Mouse (Mus musculus) left cerebral cortex, adult 9 months (tissue): ENCODE measurements at regions not wholly inside any gene's neighbourhood (a gene's known extent, or its start where the extent isn't known, plus 50 kb on each side); places are given as distances from the start of the nearest gene placed in this dataset.

Experiments used
- DNase-seq, 2 experiments: peaks; one replicate each; pipeline ENCODE4 v3.0.0; 2022; ENCODE audit warnings: low spot score in 2 of 2

DNA sequence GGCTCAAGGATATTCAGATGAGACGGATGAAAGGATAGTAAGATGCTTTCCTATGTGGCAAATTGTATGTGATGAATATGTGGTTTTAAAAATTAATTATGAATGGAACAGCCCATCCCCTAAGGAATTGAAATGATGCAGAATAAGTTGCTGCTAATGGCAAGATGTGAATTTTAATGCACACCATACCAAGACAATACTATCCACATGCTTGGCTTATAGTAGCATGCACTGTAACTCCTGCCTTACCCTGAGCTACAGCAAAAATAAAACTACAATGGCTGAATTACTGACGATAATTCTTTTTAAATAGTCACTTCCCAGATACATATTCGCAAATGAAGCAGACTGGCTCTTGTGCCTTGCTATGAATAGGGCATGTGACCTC lies 699.4 kb downstream of the 1700064H15Rik start:
- DNase-seq = no peak

DNA sequence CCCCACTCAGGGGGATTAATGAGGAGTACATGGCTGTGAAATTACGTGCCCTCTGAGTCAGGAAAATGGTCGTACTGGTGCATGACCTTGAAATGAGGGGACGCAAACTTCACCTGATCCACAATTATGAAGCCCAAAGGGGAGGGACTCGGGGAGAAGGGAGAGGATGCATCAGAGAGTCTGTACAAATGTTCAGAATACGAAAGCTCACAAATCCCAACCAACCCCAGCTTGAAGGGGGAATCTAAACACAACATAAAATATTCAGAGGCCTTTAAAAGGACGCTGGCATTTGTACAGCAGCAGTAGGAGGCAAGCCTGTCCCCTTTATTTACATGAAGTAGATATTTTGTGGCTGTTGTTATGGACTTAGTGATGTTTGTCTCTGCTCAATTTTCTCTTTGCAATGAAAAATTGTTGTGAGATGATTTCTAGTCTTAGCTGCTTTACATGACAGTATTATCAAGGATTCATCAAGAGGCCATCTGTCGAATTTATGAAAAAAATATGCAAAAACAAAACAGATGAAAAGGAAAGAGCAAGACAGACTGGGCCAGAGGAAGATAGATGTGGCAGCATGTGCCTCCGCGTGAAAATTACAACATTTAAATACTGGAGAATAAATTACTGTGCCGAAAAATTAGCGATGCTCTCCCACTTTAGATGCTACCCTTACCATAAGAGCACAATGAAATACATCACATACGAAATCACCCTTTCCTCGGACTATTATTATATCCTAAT lies 695.3 kb downstream of the 1700064H15Rik start:
- DNase-seq = no peak

DNA sequence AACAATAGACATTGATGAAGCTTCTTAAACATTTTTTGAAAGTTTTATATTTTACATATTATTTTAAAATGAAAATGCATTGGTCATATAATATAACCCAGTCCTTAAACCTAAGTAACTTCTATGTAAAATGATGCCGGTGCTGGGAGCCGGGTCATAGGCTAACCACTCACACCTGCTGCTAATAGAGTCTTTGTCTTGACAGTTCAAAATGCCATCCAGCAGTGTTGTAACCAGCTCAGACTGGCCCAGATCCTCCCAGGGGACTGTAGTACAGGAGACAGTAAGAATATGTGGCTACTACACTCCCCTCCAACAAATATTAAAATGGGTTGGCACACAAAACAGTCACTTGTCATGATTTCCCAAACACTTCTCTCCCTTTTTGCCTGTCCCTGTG lies 693.6 kb downstream of the 1700064H15Rik start:
- DNase-seq = no peak

DNA sequence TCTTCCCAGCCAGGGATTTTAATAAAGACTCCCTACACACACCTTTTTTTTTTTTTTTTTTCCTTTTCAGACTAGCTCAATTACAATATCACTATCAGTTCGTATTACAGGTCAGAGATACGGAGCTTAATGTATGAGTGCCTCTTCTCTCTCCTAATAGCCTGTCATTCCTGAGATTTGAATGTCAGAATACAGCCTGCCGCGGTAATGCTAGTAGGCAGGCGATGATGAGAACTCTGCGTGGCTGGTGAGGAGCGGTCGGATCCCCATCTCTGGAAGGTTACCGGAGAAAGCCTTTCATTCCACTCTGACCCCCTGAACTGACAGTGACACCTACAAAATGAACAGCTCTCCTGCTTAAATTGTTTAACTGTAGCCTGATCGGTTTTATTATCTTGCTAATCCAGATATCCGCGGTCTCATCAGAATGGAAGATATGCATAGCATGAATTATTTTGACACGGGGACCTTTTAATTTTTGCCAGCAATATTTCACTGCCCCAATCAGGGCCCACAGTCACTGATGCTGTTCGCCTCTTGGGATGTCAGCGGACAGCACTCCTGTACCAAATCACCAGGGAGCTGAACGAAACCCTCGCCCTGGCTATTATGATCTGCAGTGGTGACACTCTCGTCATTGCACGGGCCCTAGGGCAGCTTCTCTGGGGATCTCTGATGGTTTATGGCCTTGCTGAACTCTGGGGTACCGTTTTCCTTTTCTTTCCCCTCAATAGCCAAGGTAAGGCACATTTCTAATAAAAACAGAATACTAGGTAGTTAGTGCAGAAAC lies 690.9 kb downstream of the 1700064H15Rik start:
- no peak for DNase-seq

DNA sequence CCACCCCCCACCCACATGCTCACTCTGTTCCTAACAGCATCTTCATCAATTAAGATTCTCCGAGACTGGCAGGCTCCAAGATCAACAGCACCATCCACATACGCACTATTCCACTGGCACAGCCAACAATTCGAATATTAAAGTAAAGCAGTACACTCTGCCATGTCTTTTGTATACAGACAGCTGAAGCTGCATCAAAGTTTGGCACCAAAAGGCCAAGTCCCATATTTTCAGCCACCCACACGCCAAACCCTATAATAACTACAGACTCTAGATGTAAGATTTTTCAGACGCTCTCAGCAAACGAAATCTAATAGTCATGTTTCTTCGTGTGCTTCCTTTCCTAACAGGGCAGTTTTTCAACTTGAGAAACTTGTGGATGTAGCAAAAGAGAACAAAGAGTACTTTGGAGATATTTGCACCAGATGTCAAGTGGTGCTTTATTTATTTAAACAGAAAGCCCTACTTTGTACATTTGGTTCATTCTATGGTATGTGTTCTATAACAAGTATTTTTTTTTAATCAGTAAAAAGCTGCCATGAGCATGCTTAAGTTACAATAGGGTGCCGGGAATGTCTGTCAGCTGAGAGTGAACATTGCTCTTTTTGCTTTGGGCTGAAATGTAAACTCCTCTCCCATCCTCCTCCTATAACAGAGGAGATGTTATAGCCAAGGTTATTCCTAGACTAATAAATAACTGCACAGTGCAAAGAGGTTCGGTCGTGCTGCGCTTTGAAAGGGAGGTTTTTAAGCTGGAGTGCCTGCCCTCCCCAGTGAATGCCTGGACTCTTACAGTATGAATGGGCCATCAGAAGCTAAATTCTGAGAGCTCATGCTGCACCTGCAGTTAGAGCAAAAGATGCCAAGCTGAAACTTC lies 686.9 kb downstream of the 1700064H15Rik start:
- DNase-seq = peak; percentile 8 to 52

DNA sequence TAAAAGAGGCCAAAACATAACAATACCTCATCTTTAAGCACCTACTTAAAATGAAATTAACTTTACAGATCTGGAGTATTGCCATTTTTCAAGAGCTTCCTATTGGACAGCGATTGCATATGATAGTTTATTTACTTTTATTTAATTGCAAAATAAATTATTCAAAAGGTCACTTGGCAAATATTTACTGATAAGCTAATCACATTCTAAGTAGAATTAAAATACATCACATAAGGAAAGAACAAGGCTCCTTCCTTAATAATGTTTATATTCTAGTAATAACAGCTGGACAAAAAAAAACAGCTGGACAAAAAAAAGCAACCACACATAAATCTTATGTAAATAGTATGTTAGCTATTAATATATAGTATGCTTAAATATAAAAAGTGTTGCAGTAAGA lies 668.1 kb downstream of the 1700064H15Rik start:
- no peak for DNase-seq

DNA sequence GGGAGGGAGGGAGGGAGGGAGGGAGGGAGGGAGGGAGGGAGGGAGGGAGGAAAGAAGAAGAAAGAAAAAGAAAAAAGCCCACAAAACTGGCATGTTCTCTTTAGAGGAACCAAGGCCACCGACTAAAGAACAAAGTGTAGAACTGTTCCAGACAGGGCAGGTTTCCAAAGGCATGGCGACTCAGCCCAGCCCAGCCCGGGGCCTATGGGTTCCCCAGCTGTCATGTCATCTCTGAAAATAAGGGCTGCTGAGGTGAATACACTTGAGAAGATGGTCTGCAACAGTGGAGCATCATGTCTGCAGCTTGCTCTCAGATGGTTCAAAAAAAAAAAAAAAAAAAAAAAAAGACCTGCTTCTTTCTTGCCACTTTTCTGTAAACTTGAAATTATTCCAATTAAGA lies 639.8 kb downstream of the 1700064H15Rik start:
- DNase-seq = no peak

DNA sequence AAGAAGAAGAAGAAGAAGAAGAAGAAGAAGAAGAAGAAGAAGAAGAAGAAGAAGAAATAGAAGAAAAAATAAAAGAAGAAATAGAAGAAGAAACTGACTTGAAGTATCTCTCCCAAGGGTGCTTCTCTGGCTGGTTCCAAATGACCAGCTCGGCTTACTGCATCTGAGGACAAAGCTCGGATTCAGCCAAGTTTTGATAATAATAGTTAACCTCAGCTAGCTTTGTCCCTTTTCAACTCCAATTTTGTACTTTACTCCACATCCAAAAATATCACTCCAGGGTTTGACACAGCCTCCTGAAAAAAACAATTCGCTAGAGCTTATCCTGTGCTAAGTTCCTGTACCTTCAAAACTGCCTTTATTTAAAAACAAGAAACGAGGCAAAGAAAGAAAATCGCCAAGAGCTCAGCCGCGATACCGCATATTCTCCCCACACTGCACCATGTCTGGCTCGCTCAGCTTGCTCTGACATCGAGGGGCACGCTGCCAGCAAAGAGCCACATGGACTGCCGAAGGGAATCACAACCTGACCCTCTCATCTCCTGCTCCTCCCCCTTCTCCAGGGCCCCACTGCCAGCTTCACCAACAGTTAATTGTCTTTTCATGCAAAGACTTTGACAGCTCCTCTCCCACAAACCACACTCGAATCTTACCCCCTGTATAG lies 638.8 kb downstream of the 1700064H15Rik start:
- no peak for DNase-seq

DNA sequence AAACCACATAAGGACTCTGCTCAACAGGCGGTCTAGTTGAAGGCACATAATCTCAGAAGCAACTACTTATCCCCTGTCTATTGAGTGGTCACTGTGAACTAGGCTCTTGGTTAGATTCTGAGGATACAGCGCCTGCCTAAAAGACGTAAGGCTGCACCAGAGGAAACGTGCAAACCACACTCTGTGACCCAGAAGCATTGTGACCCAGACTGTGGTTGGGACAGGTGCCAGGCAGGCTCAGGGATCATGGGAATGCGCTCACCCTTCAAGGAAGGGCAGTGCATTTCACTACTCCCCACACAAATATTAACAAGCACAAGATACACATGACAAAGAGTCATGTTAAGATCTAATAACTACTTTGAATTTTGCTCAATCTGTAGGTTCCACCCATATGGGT lies 628.3 kb downstream of the 1700064H15Rik start:
- no peak for DNase-seq

DNA sequence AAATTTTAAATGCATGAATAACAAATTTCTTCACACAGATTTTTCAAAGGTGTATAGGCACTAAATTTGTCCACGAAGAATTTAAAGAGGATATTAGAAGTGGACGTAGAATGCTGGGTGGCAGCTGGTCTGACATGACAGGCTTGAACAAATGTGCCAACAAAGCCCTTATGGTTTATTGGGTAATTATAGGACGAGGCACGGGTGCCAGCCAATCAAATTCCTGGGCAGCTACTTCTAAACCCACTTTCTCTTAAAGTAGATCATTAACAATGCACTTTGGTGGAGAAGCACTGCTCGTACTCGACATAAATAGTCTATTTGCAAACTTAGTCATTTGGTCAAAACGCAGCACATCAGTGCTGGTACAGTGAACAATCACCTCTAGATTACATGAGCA lies 626.4 kb downstream of the 1700064H15Rik start:
- DNase-seq = no peak

DNA sequence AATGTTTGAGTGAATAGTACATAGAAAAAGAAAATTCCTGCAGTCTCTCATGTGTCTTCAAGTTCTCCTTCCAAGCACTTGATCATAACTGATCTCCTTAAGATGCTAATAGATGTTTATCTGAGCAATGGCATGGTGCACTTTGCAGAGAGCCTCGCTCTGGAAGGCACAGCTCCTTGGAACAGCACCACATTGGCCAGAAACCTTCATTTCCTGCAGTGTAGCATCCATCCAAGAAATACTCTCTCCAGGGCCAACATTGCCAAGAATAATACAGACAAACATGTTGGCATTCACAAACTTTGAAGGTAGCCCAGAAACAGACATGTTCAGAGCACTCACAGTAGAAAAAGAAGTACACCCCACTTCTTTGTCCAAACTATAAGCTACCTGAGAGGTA lies 623.7 kb downstream of the 1700064H15Rik start:
- no peak for DNase-seq

DNA sequence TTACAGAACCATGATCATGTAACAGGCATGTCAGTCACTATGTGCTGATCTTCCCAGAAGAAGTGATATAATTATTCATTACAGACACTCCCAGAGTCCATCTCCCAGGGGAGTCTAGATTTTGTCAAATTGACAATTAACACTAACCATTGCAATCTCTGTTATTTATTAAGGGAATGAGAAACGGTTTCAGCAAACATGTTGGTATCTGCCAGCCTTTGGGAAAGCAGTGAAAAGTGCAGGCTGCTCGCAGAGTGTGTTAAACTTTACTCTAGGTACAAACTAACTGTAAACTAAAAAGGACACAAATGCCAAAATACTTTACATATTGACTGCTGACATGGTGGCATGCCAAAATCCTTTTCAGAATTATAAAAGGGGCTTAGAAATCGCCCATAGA lies 583.9 kb downstream of the 1700064H15Rik start:
- no peak for DNase-seq

DNA sequence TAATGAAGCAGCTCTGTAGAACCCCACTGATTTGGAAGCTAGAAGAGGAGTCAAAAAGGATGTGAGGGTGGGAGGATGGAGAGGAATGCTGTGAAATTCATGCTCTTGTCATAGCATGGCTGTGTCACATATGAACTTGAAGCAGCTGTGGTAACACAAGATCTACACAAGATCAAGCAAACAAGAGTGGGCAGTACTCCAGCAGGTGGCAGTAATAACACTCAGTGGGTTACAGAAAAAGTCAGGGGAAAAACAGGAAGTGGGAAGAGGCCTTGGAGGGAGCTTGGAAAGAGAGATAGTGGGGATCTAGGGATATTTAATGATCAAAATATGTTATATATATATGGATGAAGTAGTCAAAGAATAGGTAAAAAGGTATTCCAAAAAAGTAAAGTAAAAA lies 582.5 kb downstream of the 1700064H15Rik start:
- no peak for DNase-seq

DNA sequence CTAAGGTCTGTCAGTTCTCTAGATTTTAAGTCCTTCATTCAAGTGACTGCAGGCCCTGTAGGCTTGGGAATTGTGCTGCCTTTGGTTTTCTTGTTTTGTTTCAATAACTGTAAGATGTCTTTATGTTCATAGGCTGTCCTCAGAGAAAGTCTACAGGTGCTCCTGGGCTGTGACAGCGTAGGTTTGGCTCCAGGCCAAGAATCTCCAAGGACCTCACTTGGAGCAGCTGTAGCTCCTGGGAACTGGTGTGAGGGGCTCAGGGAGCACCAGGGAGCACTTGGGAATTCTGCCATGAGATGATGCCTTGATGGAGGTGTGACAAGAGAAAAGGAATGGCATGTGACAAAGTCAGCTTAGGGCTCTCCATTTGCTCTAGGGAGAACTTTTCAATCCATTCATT lies 581.9 kb downstream of the 1700064H15Rik start:
- no peak for DNase-seq

DNA sequence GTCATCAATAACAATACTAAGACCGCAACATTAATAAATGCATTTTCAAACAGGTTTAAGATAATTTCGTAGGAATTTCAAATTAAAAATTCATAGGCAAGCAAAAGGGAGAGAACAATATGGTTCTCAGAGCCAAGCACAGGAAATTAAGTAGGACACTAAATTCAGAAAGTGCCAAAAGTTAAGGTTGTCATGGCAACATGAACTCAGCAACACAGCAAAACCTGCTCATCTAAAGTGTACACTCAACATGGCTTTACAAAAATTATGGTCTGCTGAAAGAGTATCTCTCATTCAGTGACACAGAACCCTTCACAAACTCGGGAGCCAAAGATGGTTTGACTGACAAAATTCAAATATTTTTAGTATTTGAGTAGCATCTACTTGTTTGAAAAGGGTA lies 572.5 kb downstream of the 1700064H15Rik start:
- DNase-seq = no peak

DNA sequence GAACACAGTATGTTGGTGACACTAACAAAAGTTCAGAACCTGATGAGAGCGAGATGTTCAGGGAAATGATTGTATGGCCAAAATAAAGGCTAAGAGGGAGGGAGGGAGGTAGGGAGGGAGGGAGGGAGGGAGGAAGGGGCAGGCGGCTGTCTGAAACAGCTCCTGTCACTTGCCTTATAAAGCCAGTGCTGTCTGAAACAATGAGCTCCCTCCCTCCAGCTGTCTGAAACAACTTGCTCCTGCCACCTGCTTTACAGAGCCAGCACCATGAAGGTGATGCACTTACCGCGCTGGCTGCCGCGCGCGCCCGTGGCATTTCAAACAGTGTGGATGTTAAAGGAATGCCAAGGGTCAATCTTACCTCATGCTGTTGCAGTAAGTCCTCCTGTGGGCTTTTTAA lies 571.9 kb downstream of the 1700064H15Rik start:
- DNase-seq = no peak

DNA sequence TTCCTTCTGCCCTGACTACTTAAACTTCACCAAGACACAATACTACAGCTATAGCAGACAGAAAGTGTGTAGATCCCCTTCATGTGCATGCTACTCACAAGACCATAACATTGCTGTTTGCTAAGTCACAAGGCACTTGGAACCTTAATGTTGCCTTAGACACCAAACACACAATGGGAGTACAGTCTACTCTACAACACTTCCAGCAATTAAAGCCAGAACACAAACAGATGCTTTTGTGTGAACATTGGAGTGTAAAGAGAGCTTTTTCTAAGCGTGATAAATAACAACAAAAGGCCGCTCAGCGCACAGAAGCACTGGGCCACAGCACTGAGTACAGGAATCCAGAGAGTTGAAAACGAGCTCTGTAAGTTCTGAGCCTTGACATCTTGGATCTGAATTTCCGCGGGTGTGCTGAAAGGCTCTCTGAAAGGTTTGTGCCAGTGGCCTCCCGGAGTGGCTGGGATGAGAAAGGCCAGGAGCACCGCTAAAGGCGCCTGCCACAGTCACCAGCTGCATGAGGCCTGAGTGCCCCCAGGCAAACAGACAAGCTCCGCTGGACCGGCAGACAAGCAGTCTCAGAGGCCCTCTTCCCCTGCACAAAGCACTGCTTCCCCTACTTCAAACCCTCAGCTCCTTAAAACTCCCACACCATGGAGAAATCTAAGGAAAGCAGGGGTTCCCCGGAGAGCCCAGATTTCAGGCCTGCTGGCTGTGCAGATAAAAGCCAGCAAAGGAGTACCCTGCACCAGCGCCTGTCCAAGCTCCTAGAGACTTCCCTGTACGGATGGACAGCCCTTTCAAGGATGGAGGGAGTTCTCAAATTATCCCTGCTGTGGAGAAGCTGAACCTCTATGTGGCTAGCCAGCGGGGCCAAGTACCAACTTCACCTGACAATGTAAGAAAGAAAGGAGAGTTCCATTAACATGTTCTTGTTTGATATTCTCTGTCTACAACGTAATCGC lies 568.3 kb downstream of the 1700064H15Rik start:
- DNase-seq = no peak

DNA sequence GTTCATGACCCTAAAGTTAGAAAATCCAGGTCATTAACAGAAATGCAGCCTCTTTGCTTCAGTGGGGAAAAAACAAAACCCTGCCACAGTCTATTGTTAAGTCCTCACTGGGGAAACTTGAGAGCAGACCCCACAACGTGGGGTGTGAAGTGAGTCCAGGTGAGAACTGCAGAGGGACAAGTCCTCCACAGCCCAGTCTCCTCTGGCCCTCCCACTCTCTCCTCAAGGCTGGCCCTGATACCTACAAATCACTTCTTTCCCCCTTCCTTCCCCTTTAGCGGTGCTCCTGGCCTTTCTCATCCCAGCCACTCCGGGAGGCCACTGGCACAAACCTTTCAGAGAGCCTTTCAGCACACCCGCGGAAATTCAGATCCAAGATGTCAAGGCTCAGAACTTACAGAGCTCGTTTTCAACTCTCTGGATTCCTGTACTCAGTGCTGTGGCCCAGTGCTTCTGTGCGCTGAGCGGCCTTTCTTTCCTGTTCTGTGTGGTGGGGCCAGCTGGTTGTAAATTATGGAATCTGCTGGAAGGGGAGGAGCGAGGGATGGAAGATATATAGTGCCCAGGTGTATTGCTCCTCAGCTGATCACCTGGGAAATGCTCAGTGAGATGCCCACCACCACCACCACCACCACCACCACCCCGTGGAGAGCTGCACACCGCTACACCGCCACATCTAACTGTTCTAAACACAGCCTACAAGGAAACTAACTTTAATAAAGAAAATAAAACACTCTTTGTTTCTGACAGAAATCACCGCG lies 566.8 kb downstream of the 1700064H15Rik start:
- no peak for DNase-seq

DNA sequence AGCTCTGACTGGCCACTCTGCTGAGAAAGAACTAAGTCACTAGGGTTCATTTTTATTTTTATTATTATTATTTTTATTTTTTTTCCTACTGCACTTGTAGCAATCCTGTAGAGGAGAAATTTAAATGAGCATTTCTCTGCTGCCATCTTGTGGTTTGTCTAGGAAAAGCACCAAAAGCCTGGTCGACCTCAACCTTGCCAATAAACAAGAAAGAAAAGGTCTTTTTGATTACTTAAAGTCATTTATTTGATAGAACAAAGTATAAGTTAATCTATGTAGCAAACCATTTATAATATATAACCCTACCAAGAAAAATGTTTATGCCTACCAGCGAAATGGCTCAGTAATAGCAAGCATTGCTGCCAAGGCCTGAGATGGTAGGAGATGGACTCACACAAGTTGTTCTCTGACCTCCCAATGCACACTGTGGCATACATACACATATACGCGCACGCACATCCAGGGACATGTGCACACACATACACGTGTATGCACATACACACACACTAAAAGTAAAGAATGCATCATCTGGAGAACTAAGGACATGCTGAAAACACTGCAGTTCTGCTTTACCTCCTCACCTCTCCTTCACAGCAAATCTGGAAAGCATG lies 566.1 kb downstream of the 1700064H15Rik start:
- DNase-seq = peak; percentile 16 to 83
